Mouse (Mus musculus) activated CD4-positive, CD25-positive, alpha-beta regulatory T cell (primary cell): ENCODE results near the gene Olfm2. TPM values are rescaled to one million over a fixed set of nuclear protein-coding genes. Genes with fewer than 3 reads are reported as not detected.

Experiments used
- polyA plus RNA-seq, 2 experiments: library from polyadenylated mRNA; unstranded; fragments of 100-300 nt; shearing (Covaris generic); gene quantifications; one replicate each; pipeline ENCODE4 v1.2.1; 2017

The Olfm2 gene
- polyA plus RNA-seq: under 1 TPM; 0.11 to 0.80 TPM

GRCm38 (mm10) chr9:20746017-20746660 lies at the start of gene Olfm2:
Gene Olfm2 (minus strand): TSS chr9:20746349.

DNA sequence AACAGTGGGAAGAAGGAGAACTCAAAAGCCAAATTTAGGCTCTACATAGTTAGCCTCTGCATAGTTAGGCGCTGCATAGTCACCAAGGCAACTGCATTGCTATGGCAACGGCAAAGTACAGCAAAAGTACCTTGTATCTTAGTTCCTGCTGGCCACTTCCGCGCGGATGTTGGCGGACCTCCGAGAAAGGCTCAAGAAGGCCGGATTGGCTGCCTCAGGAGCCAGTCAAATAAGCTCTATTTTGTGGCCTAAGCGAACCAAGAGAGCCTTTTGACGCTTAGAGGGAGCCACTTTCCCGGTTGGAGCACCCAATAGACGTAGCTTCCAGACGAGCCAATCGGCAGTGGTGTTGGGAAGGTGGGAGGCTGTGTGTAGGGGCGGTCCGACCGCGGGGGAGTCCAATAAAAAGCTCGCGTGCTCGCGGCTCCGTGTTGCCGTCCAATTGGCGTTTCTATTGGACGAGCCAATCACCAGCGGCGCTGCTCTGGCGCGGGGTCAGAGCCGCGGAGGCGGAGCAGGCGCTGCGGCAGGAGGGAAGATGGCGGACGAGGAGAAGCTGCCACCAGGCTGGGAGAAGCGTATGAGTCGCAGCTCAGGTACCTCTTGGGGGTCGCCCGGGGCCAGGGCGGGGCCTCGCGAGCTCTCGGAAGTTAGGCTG lies 94.4 kb downstream of the Olfm2 start, which contains the start of gene Pin1:
Pin1 (plus strand) TSS at position 494 of the 658 bp plus-strand sequence.

GRCm38 (mm10) chr9:20644360-20645081 lies 101.6 kb downstream of the Olfm2 start, which contains the start of gene Fbxl12:
Gene Fbxl12 (minus strand): TSS chr9:20644767.

GRCm38 (mm10) chr9:20642101-20642895 lies 103.9 kb downstream of the Olfm2 start, which contains the start of gene Ubl5:
Gene Ubl5 (plus strand): TSS chr9:20642878.

Other genes starting within 250 kb of the Olfm2 start
- 10 to 100 TPM; 23.0 to 32.3 TPM for gene Zfp266, start 224.9 kb downstream of the Olfm2 start, polyA plus RNA-seq
- gene Zfp846, start 165.1 kb downstream of the Olfm2 start, polyA plus RNA-seq: 10 to 100 TPM; 10.5 to 10.9 TPM
- 100 to 1,000 TPM; 410 to 443 TPM for gene Ubl5, start 103.5 kb downstream of the Olfm2 start, polyA plus RNA-seq
- 10 to 100 TPM; 38.6 to 46.9 TPM for gene Fbxl12, start 101.6 kb downstream of the Olfm2 start, polyA plus RNA-seq
- gene Pin1, start 94.3 kb downstream of the Olfm2 start, polyA plus RNA-seq: 10 to 100 TPM; 23.0 to 28.2 TPM
- gene Col5a3, start 68.7 kb upstream of the Olfm2 start, polyA plus RNA-seq: under 1 TPM in 1 of 2 experiments, not detected in 1; 0.05 TPM
- gene Rdh8, start 72.2 kb upstream of the Olfm2 start, polyA plus RNA-seq: not detected
- gene A230050P20Rik, start 122.3 kb upstream of the Olfm2 start, polyA plus RNA-seq: 10 to 100 TPM; 41.6 to 48.0 TPM
- gene Angptl6, start 133.4 kb upstream of the Olfm2 start, polyA plus RNA-seq: 1 to 10 TPM; 1.7 to 3.3 TPM
- gene Ppan, start 141.8 kb upstream of the Olfm2 start, polyA plus RNA-seq: 10 to 100 TPM; 51.5 to 79.7 TPM
- gene Eif3g, start 152.3 kb upstream of the Olfm2 start, polyA plus RNA-seq: 100 to 1,000 TPM; 206 to 307 TPM
- gene Dnmt1, start 213.5 kb upstream of the Olfm2 start, polyA plus RNA-seq: 10 to 100 TPM; 40.3 to 87.6 TPM
- gene S1pr2, start 230.4 kb upstream of the Olfm2 start, polyA plus RNA-seq: 10 to 100 TPM in 1 of 2 experiments, 1 to 10 TPM in 1; 8.7 to 17.8 TPM